Comparison of ENCODE assay signal across 11 mouse cellular contexts in genomic region chr11:98837917-98838316, GRCm38 (mm10). TPM values are rescaled to one million over a fixed set of nuclear protein-coding genes. Genes with fewer than 3 reads are reported as not detected.
DNase-seq lines count a peak whose midpoint lies in the region; ATAC-seq and TF ChIP-seq lines count a peak whose summit lies in the region.
"Had no signal": no experiment of that assay in that cellular context is flagged by ENCODE, and none has a peak within 500 bp of the region (broad histone marks: within the 10 kb centered on the region; RNA-seq: fewer than 3 reads in every experiment).

No protein-coding gene starts in this region.

- H3K79me2 ChIP-seq in heart, adult 2 months (replicated peaks; ENCODE audit: control insufficient read depth, insufficient read depth, low read length): no peaks in the 10 kb centered on the region

- no peaks in the 10 kb centered on the region for H3K9me3 ChIP-seq in heart, embryonic 10.5 days
- H3K9me3 ChIP-seq in limb, embryonic 15.5 days: no peaks in the 10 kb centered on the region

- TF ChIP-seq EP300 in heart, adult 2 months (IDR thresholded peaks at IDR 0.05; ENCODE audit: insufficient read depth, low read depth, low read length): no peak

- H3K4me1 ChIP-seq in heart, embryonic 10.5 days: peaks cover 32% of the 10 kb centered on the region
- H3K4me1 ChIP-seq in heart, adult 2 months (ENCODE audit: control insufficient read depth, insufficient read depth, low read length): peaks cover 1% of the 10 kb centered on the region; the same call in 1 of the 2 replicates
- peaks cover 37% of the 10 kb centered on the region for H3K4me1 ChIP-seq in limb, embryonic 15.5 days

- no peak overlapping the region for H3K9ac ChIP-seq in heart, adult 2 months (ENCODE audit: low read depth, low read length)
- peak overlapping the region; percentile 78; the same call in 1 of the 2 replicates for H3K9ac ChIP-seq in limb, embryonic 15.5 days

- no peak for ATAC-seq in limb, embryonic 15.5 days (ENCODE audit: insufficient number of reproducible peaks, low FRiP score, low TSS enrichment, low read depth)

- H3K27ac ChIP-seq in heart, embryonic 10.5 days: no peak overlapping the region
- H3K27ac ChIP-seq in heart, adult 2 months: no peak overlapping the region
- no peak overlapping the region for H3K27ac ChIP-seq in limb, embryonic 15.5 days

- intact Hi-C loops in heart, adult 2 months (cut with DNase I): no loop called here

- peaks cover 21% of the 10 kb centered on the region for H3K36me3 ChIP-seq in heart, embryonic 10.5 days
- no peaks in the 10 kb centered on the region for H3K36me3 ChIP-seq in heart, adult 2 months (ENCODE audit: control insufficient read depth, insufficient read depth, low read length)
- H3K36me3 ChIP-seq in limb, embryonic 15.5 days: peaks cover 15% of the 10 kb centered on the region

- peak overlapping the region; percentile 98 for H3K4me2 ChIP-seq in limb, embryonic 15.5 days

- H3K4me3 ChIP-seq in heart, embryonic 10.5 days: peak overlapping the region; percentile 76; the same call in 1 of the 2 replicates
- no peak overlapping the region for H3K4me3 ChIP-seq in heart, adult 2 months
- peak overlapping the region; percentile 92 for H3K4me3 ChIP-seq in limb, embryonic 15.5 days

- peaks cover 31% of the 10 kb centered on the region for H3K27me3 ChIP-seq in heart, embryonic 10.5 days (ENCODE audit: insufficient read depth, poor library complexity, severe bottlenecking)
- H3K27me3 ChIP-seq in heart, adult 2 months (ENCODE audit: control insufficient read depth, insufficient read depth, low read length): no peaks in the 10 kb centered on the region
- no peaks in the 10 kb centered on the region for H3K27me3 ChIP-seq in limb, embryonic 15.5 days

- TF ChIP-seq CTCF in heart, adult 2 months (IDR thresholded peaks at IDR 0.05): no peak

- WGBS in heart, embryonic 10.5 days: 45% methylated on average over 11 of the region's 11 CpGs
- 77% methylated on average over 11 of the region's 11 CpGs for WGBS in heart, adult 2 months
- 45% methylated on average over 11 of the region's 11 CpGs for WGBS in limb, embryonic 15.5 days

- TF ChIP-seq POLR2A in heart, adult 2 months (IDR thresholded peaks at IDR 0.05; ENCODE audit: insufficient read depth, low read depth, low read length): no peak

- DNase-seq in heart, embryonic 10.5 days (ENCODE audit: low spot score): no peak
- no peak for DNase-seq in heart, adult 2 months
- DNase-seq in right cerebral cortex, postnatal 4 days: peak; percentile 16
- DNase-seq in right cerebral cortex, adult 18-20 months: no peak
- DNase-seq in adrenal gland, postnatal 36 days: no peak
- no peak for DNase-seq in retina, postnatal 1 day
- DNase-seq in frontal cortex, postnatal 14 days (ENCODE audit: low spot score in 2 of 2): no peak
- DNase-seq: adrenal gland, postnatal 25 days; left cerebral cortex, postnatal 4 days had no signal

RNA-seq across cellular contexts. Expression of gene Rapgefl1, which starts 1.3 kb away (rescaled TPM):
- 0.78 and 0.87 TPM in 2 replicates for polyA plus RNA-seq in heart, embryonic 10.5 days (2016; fragmentation: Nextera tagmentation; extraction: Ambion mirVana)
- total RNA-seq in heart, adult 2 months (2021): under 1 TPM; 0.50 to 0.77 TPM
- polyA plus RNA-seq in heart, adult 2 months (2012; rRNA removed): 2.8 and 3.0 TPM in 2 replicates
- polyA plus RNA-seq in limb, embryonic 15.5 days (2015; fragmentation: Nextera tagmentation; extraction: Ambion mirVana): 11.1 TPM in 2 replicates
- under 1 TPM; 0.46 to 0.69 TPM for total RNA-seq in adrenal gland, postnatal 36 days (2021)
- polyA plus RNA-seq: erythroblast, embryonic 14.5 days had no signal

RNA-seq across cellular contexts. Expression of gene Wipf2, which starts 25.5 kb away (rescaled TPM):
- 2.8 and 4.1 TPM in 2 replicates for polyA plus RNA-seq in heart, embryonic 10.5 days (2016; fragmentation: Nextera tagmentation; extraction: Ambion mirVana)
- total RNA-seq in heart, adult 2 months (2021): 1 to 10 TPM; 9.1 to 9.6 TPM
- polyA plus RNA-seq in heart, adult 2 months (2012; rRNA removed): 4.0 and 5.1 TPM in 2 replicates
- polyA plus RNA-seq in limb, embryonic 15.5 days (2015; fragmentation: Nextera tagmentation; extraction: Ambion mirVana): 4.1 and 4.2 TPM in 2 replicates
- total RNA-seq in adrenal gland, postnatal 36 days (2021): 10 to 100 TPM; 19.8 to 21.1 TPM

RNA-seq across cellular contexts. Expression of gene Casc3, which starts 33.2 kb away (rescaled TPM):
- polyA plus RNA-seq in heart, embryonic 10.5 days (2016; fragmentation: Nextera tagmentation; extraction: Ambion mirVana): 29.5 and 37.2 TPM in 2 replicates
- total RNA-seq in heart, adult 2 months (2021): 10 to 100 TPM; 18.7 to 20.7 TPM
- 17.5 and 25.2 TPM in 2 replicates for polyA plus RNA-seq in heart, adult 2 months (2012; rRNA removed)
- polyA plus RNA-seq in limb, embryonic 15.5 days (2015; fragmentation: Nextera tagmentation; extraction: Ambion mirVana): 30.0 and 32.5 TPM in 2 replicates
- 10 to 100 TPM; 29.6 to 34.3 TPM for total RNA-seq in adrenal gland, postnatal 36 days (2021)

RNA-seq across cellular contexts. Expression of gene Msl1, which starts 42.6 kb away (rescaled TPM):
- 14.0 and 21.6 TPM in 2 replicates for polyA plus RNA-seq in heart, embryonic 10.5 days (2016; fragmentation: Nextera tagmentation; extraction: Ambion mirVana)
- total RNA-seq in heart, adult 2 months (2021): 10 to 100 TPM; 68.9 to 75.3 TPM
- polyA plus RNA-seq in heart, adult 2 months (2012; rRNA removed): 21.9 and 44.4 TPM in 2 replicates
- polyA plus RNA-seq in limb, embryonic 15.5 days (2015; fragmentation: Nextera tagmentation; extraction: Ambion mirVana): 22.9 and 25.8 TPM in 2 replicates
- total RNA-seq in adrenal gland, postnatal 36 days (2021): 100 to 1,000 TPM in 1 of 2 experiments, 10 to 100 TPM in 1; 94.2 to 106 TPM
